Mouse (Mus musculus): ENCODE results near the gene Muc1.

- TF ChIP-seq POLR2A (IDR thresholded peaks at IDR 0.05; ENCODE audit: borderline replicate concordance, control insufficient read depth, low read depth, low read length) (no peak), CTCF (IDR thresholded peaks at IDR 0.05; ENCODE audit: control insufficient read depth, insufficient read depth, low read length) (no peak)
Observed at GRCm38 (mm10) chr3:89181749-89182500, 46.9 kb upstream of the Muc1 start.
